Mouse (Mus musculus) neural tube, embryonic 15.5 days (tissue): Measurements from ENCODE around the gene Vps37d. TPM values are rescaled to one million over a fixed set of nuclear protein-coding genes. Genes with fewer than 3 reads are reported as not detected.
A peak's percentile ranks its signal among the peaks of the same experiment; 100 is the strongest.

Experiments used
- ATAC-seq: fragments of 200-750 bp; cut with Nextera tagmentation; 2 replicates; pipeline ENCODE4 v1.8.0; 2017; ENCODE audit warnings: mild to moderate bottlenecking, moderate TSS enrichment, moderate library complexity; ENCODE audit not compliant: low FRiP score
- H3K27ac ChIP-seq: fragments of 300-500 bp; sonication (generic); replicated peaks from 2 replicates; pipeline ENCODE4 v1.5.1; 2015; ENCODE audit warnings: mild to moderate bottlenecking, inconsistent platforms
- H3K27me3 ChIP-seq: fragments of 300-500 bp; sonication (generic); replicated peaks from 2 replicates; pipeline ENCODE4 v1.6.1; 2015; ENCODE audit warnings: inconsistent platforms
- H3K36me3 ChIP-seq: fragments of 300-500 bp; sonication (generic); 2 replicates; pipeline ENCODE4 v1.6.1; 2015; ENCODE audit warnings: inconsistent platforms
- H3K4me1 ChIP-seq: fragments of 300-500 bp; sonication (generic); 2 replicates; pipeline ENCODE4 v1.6.1; 2015; ENCODE audit warnings: inconsistent platforms
- H3K4me2 ChIP-seq: fragments of 300-500 bp; sonication (generic); 2 replicates; pipeline ENCODE4 v1.6.1; 2015; ENCODE audit warnings: inconsistent platforms, mild to moderate bottlenecking, moderate library complexity
- H3K4me3 ChIP-seq: fragments of 300-500 bp; sonication (generic); replicated peaks from 2 replicates; pipeline ENCODE4 v1.5.1; 2015; ENCODE audit warnings: mild to moderate bottlenecking, inconsistent platforms
- H3K9ac ChIP-seq: fragments of 300-500 bp; sonication (generic); replicated peaks from 2 replicates; pipeline ENCODE4 v1.6.1; 2015; ENCODE audit warnings: mild to moderate bottlenecking, inconsistent platforms
- H3K9me3 ChIP-seq: fragments of 300-500 bp; sonication (generic); replicated peaks from 2 replicates; pipeline ENCODE4 v1.6.1; 2016; ENCODE audit warnings: inconsistent platforms
- WGBS: fragments of 180-500 bp; shearing (Covaris S2); methylation state at CpG from one replicate; pipeline ENCODE4 v1.1.7; 2015; ENCODE audit warnings: mixed read lengths; 5-methylcytosine and 5-hydroxymethylcytosine counted together
- polyA plus RNA-seq: library from polyadenylated mRNA; unstranded; fragments of >200 nt; fragmentation: Nextera tagmentation; extraction: Ambion mirVana; gene quantifications from 2 replicates; pipeline ENCODE4 v1.2.1, GENCODE M21; 2015

The Vps37d gene
- polyA plus RNA-seq, 1 experiment from 2014 or later = 34.0 TPM

- Histone ChIP-seq H3K9ac (no peak overlapping the region), H3K4me3 (peak overlapping the region; percentile 72), H3K36me3 (no peaks in the 10 kb centered on the region), H3K9me3 (no peaks in the 10 kb centered on the region), H3K4me1 (peaks cover 47% of the 10 kb centered on the region), H3K4me2 (peak overlapping the region; percentile 91), H3K27ac (no peak overlapping the region), H3K27me3 (no peaks in the 10 kb centered on the region)
- 68% methylated on average over 11 of the region's 11 CpGs for WGBS
- ATAC-seq = no peak
Measured at GRCm38 (mm10) chr5:135024665-135025224, 53.3 kb downstream of the Vps37d start.

GRCm38 (mm10) chr5:135023344-135024173, 54.5 kb downstream of the Vps37d start, which contains the start of gene Stx1a:
Gene Stx1a (plus strand): TSS chr5:135023482.
- H3K9ac ChIP-seq = peak within 1 kb of the TSS; percentile 70
- peak within 1 kb of the TSS; percentile 72 for H3K4me3 ChIP-seq
- WGBS = under 1% methylated on average over 57 of the region's 61 CpGs
- peaks cover 37% of the 10 kb centered on the region for H3K4me1 ChIP-seq
- H3K9me3 ChIP-seq = no peaks in the 10 kb centered on the region
- H3K27me3 ChIP-seq = no peaks in the 10 kb centered on the region
- peak within 1 kb of the TSS; percentile 48 for H3K27ac ChIP-seq
- peak within 1 kb of the TSS; percentile 91 for H3K4me2 ChIP-seq
- H3K36me3 ChIP-seq = no peaks in the 10 kb centered on the region
- peak; percentile 92 for ATAC-seq

Other genes starting within 250 kb of the Vps37d start
- gene Tmem270, start 171.5 kb downstream of the Vps37d start, polyA plus RNA-seq = not detected in 2 replicates
- not detected in 2 replicates for gene Cldn13, start 162.7 kb downstream of the Vps37d start, polyA plus RNA-seq
- 4.2 and 9.2 TPM in 2 replicates for gene Mettl27, start 145.9 kb downstream of the Vps37d start, polyA plus RNA-seq
- 0.13 and 10.1 TPM in 2 replicates for gene Cldn4, start 131.3 kb downstream of the Vps37d start, polyA plus RNA-seq
- gene Cldn3, start 92.1 kb downstream of the Vps37d start, polyA plus RNA-seq = 0.96 and 16.8 TPM in 2 replicates
- 73.0 and 77.0 TPM in 2 replicates for gene Abhd11, start 69.1 kb downstream of the Vps37d start, polyA plus RNA-seq
- gene Stx1a, start 54.8 kb downstream of the Vps37d start, polyA plus RNA-seq = 118 and 141 TPM in 2 replicates
- 40.6 and 44.5 TPM in 2 replicates for gene Dnajc30, start 14.1 kb downstream of the Vps37d start, polyA plus RNA-seq
- gene Bud23, start 13.3 kb downstream of the Vps37d start, polyA plus RNA-seq = 75.0 and 87.9 TPM in 2 replicates
- gene Mlxipl, start 11.6 kb upstream of the Vps37d start, polyA plus RNA-seq = 0.79 and 0.84 TPM in 2 replicates
- 15.8 and 17.5 TPM in 2 replicates for gene Tbl2, start 71.4 kb upstream of the Vps37d start, polyA plus RNA-seq
- 44.6 and 46.4 TPM in 2 replicates for gene Bcl7b, start 90.0 kb upstream of the Vps37d start, polyA plus RNA-seq
- gene Baz1b, start 109.0 kb upstream of the Vps37d start, polyA plus RNA-seq = 23.6 and 27.1 TPM in 2 replicates
- 11.0 and 14.8 TPM in 2 replicates for gene Fzd9, start 173.0 kb upstream of the Vps37d start, polyA plus RNA-seq